Mouse (Mus musculus): ENCODE measurements around the gene Il19.

Il19 gene

DNA sequence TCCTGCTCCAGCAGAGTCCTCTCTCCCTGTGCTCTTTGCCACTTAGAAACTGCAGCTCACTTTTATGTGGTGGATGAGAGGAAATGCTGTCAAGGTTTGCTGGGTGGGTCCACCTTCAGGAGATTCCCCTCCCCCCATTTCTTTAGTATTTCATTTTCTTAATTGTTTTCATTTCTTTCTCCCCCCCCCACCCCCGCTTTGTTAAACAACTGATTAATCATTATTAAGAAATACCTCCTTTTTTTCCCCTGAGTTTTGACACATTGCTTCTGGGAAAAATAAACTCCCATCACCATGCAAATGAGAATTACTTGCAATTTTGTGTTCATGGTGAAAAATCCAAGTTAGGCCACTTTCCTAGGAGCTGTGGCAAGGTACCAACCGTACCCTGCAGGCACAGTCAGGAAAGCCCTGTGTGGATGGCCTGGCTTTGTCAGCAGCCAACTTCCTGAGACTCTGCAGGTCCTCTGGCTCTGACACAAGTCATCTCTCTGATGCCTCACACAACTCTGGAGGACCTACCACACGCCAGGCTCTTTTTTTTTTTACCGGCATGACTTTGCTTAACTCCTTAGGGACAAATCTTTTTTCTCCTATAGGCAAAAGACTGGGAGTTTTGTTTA is at the start of gene Il19:
Il19 (minus strand) TSS at position 51 of the 623 bp plus-strand sequence.
- Histone ChIP-seq H3K27me3 (ENCODE audit: insufficient read depth, low read length) (0 out of 2 replicates have a peak, but pooled peaks cover 2% of the 10 kb centered on the region), H3K36me3 (ENCODE audit: insufficient read depth, low read length) (no peaks in the 10 kb centered on the region), H3K4me3 (replicated peaks; ENCODE audit: low read length) (no peak within 1 kb of the TSS), H3K9me3 (ENCODE audit: low read length) (no peaks in the 10 kb centered on the region), H3K4me1 (replicated peaks; ENCODE audit: low read depth, low read length) (no peaks in the 10 kb centered on the region)
- TF ChIP-seq NANOG (IDR thresholded peaks at IDR 0.05; ENCODE audit: borderline replicate concordance, low read length) (no peak), CTCF (conservative IDR thresholded peaks at IDR 0.05; ENCODE audit: low read length) (no peak), POU5F1 (IDR thresholded peaks at IDR 0.05; ENCODE audit: borderline replicate concordance, low read length) (no peak)

DNA sequence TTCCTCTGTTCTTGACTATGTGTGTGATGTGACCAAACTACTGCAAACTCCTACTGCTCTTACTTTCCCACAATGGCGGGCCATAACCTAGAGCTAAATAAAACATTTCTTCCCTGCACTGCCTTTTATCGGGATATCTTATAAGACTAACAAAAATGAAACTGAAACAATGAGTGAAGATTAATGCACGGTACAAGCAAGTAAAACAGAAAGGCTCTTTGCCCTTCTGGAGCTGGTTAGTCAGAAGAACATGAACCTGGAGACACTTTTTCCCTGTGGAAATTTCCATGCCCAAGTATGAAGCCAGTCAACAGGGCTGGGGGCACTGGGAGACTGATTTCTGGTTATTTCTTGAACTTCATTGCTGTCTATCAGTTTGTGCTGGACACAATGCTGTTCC is 49.4 kb upstream of the Il19 start:
- Histone ChIP-seq H3K4me1 (replicated peaks; ENCODE audit: low read depth, low read length) (no peaks in the 10 kb centered on the region), H3K27me3 (ENCODE audit: insufficient read depth, low read length) (no peaks in the 10 kb centered on the region), H3K36me3 (ENCODE audit: insufficient read depth, low read length) (no peaks in the 10 kb centered on the region), H3K9me3 (ENCODE audit: low read length) (no peaks in the 10 kb centered on the region), H3K4me3 (replicated peaks; ENCODE audit: low read length) (no peak overlapping the region)
- no peak for TF ChIP-seq POU5F1 (IDR thresholded peaks at IDR 0.05; ENCODE audit: borderline replicate concordance, low read length)

DNA sequence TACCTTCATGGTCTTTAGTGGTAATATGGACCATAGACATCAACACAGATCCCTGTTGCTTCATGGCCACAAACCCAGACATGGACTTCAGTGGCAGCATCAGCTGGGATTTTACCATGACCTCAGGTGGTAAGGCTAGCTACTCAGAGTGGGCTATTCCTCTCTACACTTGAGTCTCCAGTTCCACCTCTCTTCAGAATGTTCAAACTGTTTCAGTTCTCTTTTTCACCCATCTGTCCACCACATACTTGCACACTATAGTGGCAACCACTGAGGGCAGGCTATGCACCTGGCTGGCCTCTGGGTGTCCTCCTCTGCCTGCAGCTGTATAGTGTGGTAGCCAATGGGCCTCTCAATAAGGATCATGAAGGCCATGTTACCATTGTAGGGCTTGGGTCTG is 47.5 kb upstream of the Il19 start:
- Histone ChIP-seq H3K27me3 (ENCODE audit: insufficient read depth, low read length) (no peaks in the 10 kb centered on the region), H3K9me3 (ENCODE audit: low read length) (peaks cover 11% of the 10 kb centered on the region; the same call in 1 of the 2 replicates), H3K36me3 (ENCODE audit: insufficient read depth, low read length) (no peaks in the 10 kb centered on the region), H3K4me1 (replicated peaks; ENCODE audit: low read depth, low read length) (no peaks in the 10 kb centered on the region), H3K4me3 (replicated peaks; ENCODE audit: low read length) (no peak overlapping the region)
- no peak for TF ChIP-seq NANOG (IDR thresholded peaks at IDR 0.05; ENCODE audit: borderline replicate concordance, low read length)
- TF ChIP-seq POU5F1 (IDR thresholded peaks at IDR 0.05; ENCODE audit: borderline replicate concordance, low read length), result no peak
- TF ChIP-seq CTCF (conservative IDR thresholded peaks at IDR 0.05; ENCODE audit: low read length), result no peak

DNA sequence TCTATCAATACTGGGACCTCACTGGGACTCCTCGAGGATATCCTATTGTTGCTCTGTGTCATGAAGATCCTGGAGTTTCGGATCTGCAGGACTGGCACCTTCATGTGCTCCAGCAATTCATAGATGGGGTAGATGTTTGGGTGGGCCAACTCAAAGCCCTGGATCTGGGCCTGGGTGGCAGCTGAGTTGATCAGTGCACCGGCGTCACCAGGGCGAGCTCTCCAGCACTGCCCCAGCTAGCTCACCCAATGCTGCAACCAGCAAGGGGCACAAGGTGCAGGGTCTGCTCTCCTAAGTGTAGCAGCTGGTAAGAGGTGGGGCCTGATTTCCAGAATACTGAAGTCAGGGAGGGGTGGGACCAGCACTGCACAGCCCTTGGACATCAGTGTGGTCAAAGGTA is 47.1 kb upstream of the Il19 start:
- H3K4me1 ChIP-seq (replicated peaks; ENCODE audit: low read depth, low read length), result no peaks in the 10 kb centered on the region
- H3K9me3 ChIP-seq (ENCODE audit: low read length), result peaks cover 13% of the 10 kb centered on the region; the same call in 1 of the 2 replicates
- no peaks in the 10 kb centered on the region for H3K36me3 ChIP-seq (ENCODE audit: insufficient read depth, low read length)
- TF ChIP-seq NANOG (IDR thresholded peaks at IDR 0.05; ENCODE audit: borderline replicate concordance, low read length) (no peak), POU5F1 (IDR thresholded peaks at IDR 0.05; ENCODE audit: borderline replicate concordance, low read length) (no peak), CTCF (conservative IDR thresholded peaks at IDR 0.05; ENCODE audit: low read length) (no peak)
- H3K4me3 ChIP-seq (replicated peaks; ENCODE audit: low read length), result no peak overlapping the region
- no peaks in the 10 kb centered on the region for H3K27me3 ChIP-seq (ENCODE audit: insufficient read depth, low read length)

DNA sequence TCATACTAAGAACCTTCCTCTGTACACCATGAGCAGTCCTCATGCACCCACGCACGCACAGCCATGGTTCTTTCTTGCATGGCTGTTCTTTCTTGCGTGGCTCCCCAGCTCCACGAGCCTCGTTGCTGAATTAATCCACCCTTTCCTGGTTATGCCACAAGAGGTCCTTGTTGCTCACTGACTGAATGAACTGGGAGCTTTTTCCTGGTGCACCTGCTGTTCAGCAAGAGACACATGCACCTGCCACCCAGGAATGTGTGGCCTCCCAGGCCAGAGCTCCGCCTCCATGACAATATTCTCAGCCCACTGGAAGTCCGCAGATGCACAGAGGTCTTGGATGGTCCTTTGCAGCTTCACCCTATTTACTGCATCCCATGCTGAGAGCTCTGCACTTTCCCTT is 44.5 kb upstream of the Il19 start:
- no peaks in the 10 kb centered on the region for H3K27me3 ChIP-seq (ENCODE audit: insufficient read depth, low read length)
- no peaks in the 10 kb centered on the region for H3K4me1 ChIP-seq (replicated peaks; ENCODE audit: low read depth, low read length)
- H3K4me3 ChIP-seq (replicated peaks; ENCODE audit: low read length), result no peak overlapping the region
- no peaks in the 10 kb centered on the region for H3K36me3 ChIP-seq (ENCODE audit: insufficient read depth, low read length)
- TF ChIP-seq POU5F1 (IDR thresholded peaks at IDR 0.05; ENCODE audit: borderline replicate concordance, low read length) (no peak), NANOG (IDR thresholded peaks at IDR 0.05; ENCODE audit: borderline replicate concordance, low read length) (no peak)
- peaks cover 32% of the 10 kb centered on the region for H3K9me3 ChIP-seq (ENCODE audit: low read length)

DNA sequence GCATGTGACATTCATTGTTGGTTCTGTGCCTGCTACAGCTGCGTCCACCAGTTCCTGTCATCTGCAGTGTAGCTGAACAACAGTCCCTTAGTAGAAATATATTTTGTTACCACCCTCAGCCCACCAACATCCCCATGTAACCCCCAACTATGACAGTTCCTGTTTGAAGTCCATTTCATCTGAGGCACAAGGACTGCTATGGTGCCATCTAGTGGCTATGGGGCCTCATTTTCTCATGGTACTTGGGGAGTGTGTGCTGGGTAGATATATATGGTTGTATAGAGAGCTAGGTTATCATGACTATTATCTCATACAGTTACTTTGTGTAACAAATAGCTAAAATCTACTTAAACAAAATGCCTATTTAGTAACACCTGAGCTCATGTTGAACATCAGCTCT is 39.5 kb upstream of the Il19 start:
- Histone ChIP-seq H3K27me3 (ENCODE audit: insufficient read depth, low read length) (no peaks in the 10 kb centered on the region), H3K9me3 (ENCODE audit: low read length) (peaks cover 42% of the 10 kb centered on the region), H3K4me3 (replicated peaks; ENCODE audit: low read length) (no peak overlapping the region), H3K4me1 (replicated peaks; ENCODE audit: low read depth, low read length) (no peaks in the 10 kb centered on the region), H3K36me3 (ENCODE audit: insufficient read depth, low read length) (no peaks in the 10 kb centered on the region)
- TF ChIP-seq CTCF (conservative IDR thresholded peaks at IDR 0.05; ENCODE audit: low read length) (peak; percentile 38), NANOG (IDR thresholded peaks at IDR 0.05; ENCODE audit: borderline replicate concordance, low read length) (no peak)

DNA sequence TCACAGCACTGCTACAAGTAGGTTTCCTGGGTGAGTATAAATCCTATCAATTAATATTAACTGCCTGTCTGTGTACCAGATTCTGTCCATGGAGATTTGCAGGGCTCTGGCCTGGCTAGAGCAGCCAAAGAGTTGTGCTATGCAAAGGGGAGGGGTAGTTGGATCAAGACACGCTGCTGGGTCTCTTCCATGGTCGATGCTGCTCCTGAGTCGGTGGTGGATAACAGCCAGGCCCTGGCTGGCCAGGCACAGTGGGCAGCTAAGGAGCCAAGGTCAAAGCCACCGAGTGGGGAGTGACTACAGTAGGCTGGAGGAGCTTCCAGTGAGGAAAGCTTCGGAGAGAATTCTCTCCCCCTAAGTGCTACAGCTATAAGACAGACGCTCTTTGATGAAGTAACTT is 24.0 kb upstream of the Il19 start:
- H3K9me3 ChIP-seq (ENCODE audit: low read length), result no peaks in the 10 kb centered on the region
- H3K4me3 ChIP-seq (replicated peaks; ENCODE audit: low read length), result no peak overlapping the region
- TF ChIP-seq POU5F1 (IDR thresholded peaks at IDR 0.05; ENCODE audit: borderline replicate concordance, low read length) (no peak), CTCF (conservative IDR thresholded peaks at IDR 0.05; ENCODE audit: low read length) (no peak), NANOG (IDR thresholded peaks at IDR 0.05; ENCODE audit: borderline replicate concordance, low read length) (no peak)
- H3K27me3 ChIP-seq (ENCODE audit: insufficient read depth, low read length), result no peaks in the 10 kb centered on the region
- H3K4me1 ChIP-seq (replicated peaks; ENCODE audit: low read depth, low read length), result no peaks in the 10 kb centered on the region
- H3K36me3 ChIP-seq (ENCODE audit: insufficient read depth, low read length), result no peaks in the 10 kb centered on the region

DNA sequence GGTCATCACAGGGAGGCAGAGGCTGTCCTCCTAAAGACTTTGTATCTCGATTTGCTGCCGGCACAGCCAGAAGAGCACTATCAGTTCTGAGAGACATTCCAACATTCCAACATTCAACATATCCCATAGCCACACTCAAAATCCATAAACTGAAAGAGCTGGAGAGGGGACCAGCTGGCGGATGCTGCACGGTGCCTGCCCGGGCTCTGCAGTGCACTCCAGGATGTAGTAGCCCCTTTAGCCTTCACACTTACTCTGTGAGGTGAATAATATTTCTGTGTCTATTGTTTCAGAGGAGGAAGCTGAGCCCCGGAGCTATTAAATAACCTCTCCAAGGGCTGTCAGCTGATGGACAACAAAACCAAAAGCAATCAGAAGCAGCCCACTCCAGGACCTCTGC is 7.0 kb upstream of the Il19 start:
- no peaks in the 10 kb centered on the region for H3K9me3 ChIP-seq (ENCODE audit: low read length)
- no peaks in the 10 kb centered on the region for H3K4me1 ChIP-seq (replicated peaks; ENCODE audit: low read depth, low read length)
- H3K36me3 ChIP-seq (ENCODE audit: insufficient read depth, low read length), result no peaks in the 10 kb centered on the region
- H3K27me3 ChIP-seq (ENCODE audit: insufficient read depth, low read length), result no peaks in the 10 kb centered on the region
- H3K4me3 ChIP-seq (replicated peaks; ENCODE audit: low read length), result no peak overlapping the region
- no peak for TF ChIP-seq POU5F1 (IDR thresholded peaks at IDR 0.05; ENCODE audit: borderline replicate concordance, low read length)
- no peak for TF ChIP-seq NANOG (IDR thresholded peaks at IDR 0.05; ENCODE audit: borderline replicate concordance, low read length)
- TF ChIP-seq CTCF (conservative IDR thresholded peaks at IDR 0.05; ENCODE audit: low read length), result no peak

DNA sequence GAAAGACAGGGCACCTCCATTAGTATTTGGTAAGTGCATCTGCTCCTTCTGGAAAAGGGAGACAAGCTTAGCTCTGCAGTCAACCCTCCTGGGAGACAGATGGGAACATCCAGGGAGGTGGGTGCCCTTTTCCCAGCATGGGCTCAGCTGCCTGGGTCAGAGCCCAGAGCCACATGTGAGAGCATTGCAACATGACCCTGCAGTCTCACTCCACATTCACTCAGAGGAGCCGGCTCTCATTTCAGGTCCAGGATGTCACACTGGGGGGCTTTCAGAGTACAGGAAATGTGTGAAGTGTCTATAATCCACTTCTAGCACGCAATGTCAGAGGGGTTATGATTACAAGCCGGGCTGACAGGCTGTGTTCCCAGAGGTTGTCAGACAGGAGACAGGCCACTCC is 1.9 kb upstream of the Il19 start:
- H3K9me3 ChIP-seq (ENCODE audit: low read length), result no peaks in the 10 kb centered on the region
- H3K4me3 ChIP-seq (replicated peaks; ENCODE audit: low read length), result no peak overlapping the region
- 0 out of 2 replicates have a peak, but pooled peaks cover 2% of the 10 kb centered on the region for H3K27me3 ChIP-seq (ENCODE audit: insufficient read depth, low read length)
- H3K36me3 ChIP-seq (ENCODE audit: insufficient read depth, low read length), result no peaks in the 10 kb centered on the region
- H3K4me1 ChIP-seq (replicated peaks; ENCODE audit: low read depth, low read length), result no peaks in the 10 kb centered on the region
- TF ChIP-seq CTCF (conservative IDR thresholded peaks at IDR 0.05; ENCODE audit: low read length) (no peak), POU5F1 (IDR thresholded peaks at IDR 0.05; ENCODE audit: borderline replicate concordance, low read length) (no peak), NANOG (IDR thresholded peaks at IDR 0.05; ENCODE audit: borderline replicate concordance, low read length) (no peak)

Measured in E14TG2a.4 (cell line).